Mouse (Mus musculus): ENCODE data around the gene Hoxd8. TPM values are rescaled to one million over a fixed set of nuclear protein-coding genes. Genes with fewer than 3 reads are reported as not detected.

The Hoxd8 gene
- total RNA-seq, 1 experiment, result 1.2 TPM

DNA sequence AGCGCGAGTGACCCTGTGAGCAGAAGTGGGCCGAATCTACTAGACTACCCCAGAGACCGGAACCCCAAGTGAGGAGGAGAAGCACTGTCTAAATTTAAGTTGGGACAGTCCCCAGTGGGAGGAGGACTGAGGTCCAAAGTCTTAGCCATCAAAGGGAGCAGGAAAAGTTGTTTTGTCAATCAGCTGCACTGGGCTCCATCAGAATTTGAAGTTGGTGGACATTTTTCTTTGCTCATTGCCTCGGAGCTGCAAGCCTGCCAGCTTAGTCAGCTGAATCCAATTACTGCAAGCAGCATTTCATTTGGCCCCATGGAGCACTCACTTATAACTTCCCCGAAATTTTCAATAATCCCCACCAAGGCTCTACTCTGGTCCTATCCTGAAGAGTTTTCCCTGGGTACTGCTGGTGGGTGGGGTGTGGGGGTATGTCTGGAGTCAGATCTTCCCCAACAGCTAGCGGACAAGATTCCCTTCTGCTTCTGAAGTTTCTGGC is 33.2 kb downstream of the Hoxd8 start:
- no peak overlapping the region for H3K4me3 ChIP-seq (ENCODE audit: insufficient read depth in 1 of 2, low read depth in 1 of 2, low read length in 2 of 2, poor library complexity in 1 of 2, severe bottlenecking in 1 of 2)
- H3K36me3 ChIP-seq (ENCODE audit: control insufficient read depth, insufficient read depth, low read length, poor library complexity, severe bottlenecking), result no peaks in the 10 kb centered on the region
- no peak for DNase-seq (ENCODE audit: low read depth, low spot score)
- no peaks in the 10 kb centered on the region for H3K9me3 ChIP-seq (ENCODE audit: control insufficient read depth, insufficient read depth, low read depth, low read length)
- H3K9ac ChIP-seq (ENCODE audit: insufficient read depth, low read depth, low read length, poor library complexity, severe bottlenecking), result no peak overlapping the region
- no peak for TF ChIP-seq HCFC1 (IDR thresholded peaks at IDR 0.05; ENCODE audit: borderline replicate concordance, insufficient read depth, low read length)
- no peak for TF ChIP-seq CHD2 (IDR thresholded peaks at IDR 0.05; ENCODE audit: low read depth, low read length)
- no peak for TF ChIP-seq ZC3H11A (IDR thresholded peaks at IDR 0.05; ENCODE audit: borderline replicate concordance, low read depth, low read length)
- no peak for TF ChIP-seq ZNF384 (IDR thresholded peaks at IDR 0.05; ENCODE audit: low read depth, low read length)
- TF ChIP-seq MAFK (IDR thresholded peaks at IDR 0.05; ENCODE audit: insufficient read depth, low read depth, low read length), result no peak
- in situ Hi-C loops (cut with MboI; ENCODE audit: low sequenced_read_pairs in 2 of 2, unreplicated experiment in 2 of 2), result loop anchor here in 1 of 2 experiments (5.0 kb wide), 1 partner anchor 45 kb away; the partner anchor contains the start of gene Hoxd10
- peaks cover 0 to 2% of the 10 kb centered on the region in 2 experiments; a peak in 1 of 4 replicates for H3K4me1 ChIP-seq (ENCODE audit: control insufficient read depth in 2 of 2, insufficient read depth in 2 of 2, low read length in 2 of 2, poor library complexity in 1 of 2)
- H3K27ac ChIP-seq (ENCODE audit: insufficient read depth, low read depth, low read length, poor library complexity, severe bottlenecking), result no peak overlapping the region

DNA sequence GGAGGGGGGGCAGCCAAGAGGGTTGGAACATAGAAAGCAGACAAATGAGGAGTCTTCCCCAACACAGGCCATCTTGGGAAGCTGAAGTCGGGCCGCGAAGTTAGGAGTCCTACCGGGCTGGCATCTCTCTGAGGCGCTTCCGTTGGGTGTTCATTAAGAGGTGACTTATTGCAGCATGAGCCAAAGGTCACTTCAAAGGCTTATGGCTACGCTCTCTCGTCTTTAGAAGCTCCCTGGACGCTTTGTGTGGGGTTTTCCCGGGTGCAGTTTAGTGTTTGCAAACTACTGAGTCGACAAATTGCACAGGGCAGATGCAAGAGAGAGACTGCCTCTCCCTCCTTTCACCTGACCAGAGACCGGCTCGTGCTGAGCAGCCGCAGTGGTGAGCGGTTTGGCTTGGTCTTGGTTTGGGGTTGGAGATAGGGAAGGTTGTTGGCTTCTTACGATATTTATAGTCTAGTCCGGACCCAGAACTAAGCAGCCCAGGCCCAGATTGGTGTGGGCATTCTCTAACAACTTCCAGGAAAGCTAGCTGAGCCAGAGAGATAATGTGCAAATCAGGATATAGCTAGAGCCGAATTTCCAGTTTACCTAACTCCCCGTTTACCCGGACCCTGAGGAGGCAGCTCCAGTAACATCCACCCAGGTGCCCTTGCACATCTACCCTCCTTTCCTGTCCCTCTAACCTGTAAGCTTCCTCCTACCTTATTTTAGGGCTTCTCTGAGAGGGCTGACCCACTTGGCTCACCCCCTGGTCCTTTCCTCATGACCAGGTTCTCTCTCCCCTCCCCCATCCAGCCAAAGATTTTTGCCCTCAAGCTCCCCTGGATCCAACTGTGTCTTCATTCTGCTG is 34.4 kb downstream of the Hoxd8 start:
- no peak for TF ChIP-seq CHD2 (IDR thresholded peaks at IDR 0.05; ENCODE audit: low read depth, low read length)
- no peak for TF ChIP-seq MAFK (IDR thresholded peaks at IDR 0.05; ENCODE audit: insufficient read depth, low read depth, low read length)
- no peak for TF ChIP-seq ZC3H11A (IDR thresholded peaks at IDR 0.05; ENCODE audit: borderline replicate concordance, low read depth, low read length)
- TF ChIP-seq ZNF384 (IDR thresholded peaks at IDR 0.05; ENCODE audit: low read depth, low read length), result no peak
- no peak for TF ChIP-seq HCFC1 (IDR thresholded peaks at IDR 0.05; ENCODE audit: borderline replicate concordance, insufficient read depth, low read length)
- DNase-seq (ENCODE audit: low read depth, low spot score), result no peak
- in situ Hi-C loops (cut with MboI; ENCODE audit: low sequenced_read_pairs in 2 of 2, unreplicated experiment in 2 of 2), result loop anchor here in 1 of 2 experiments (5.0 kb wide), 1 partner anchor 47 kb away; the partner anchor contains the start of gene Hoxd10
- Histone ChIP-seq H3K36me3 (ENCODE audit: control insufficient read depth, insufficient read depth, low read length, poor library complexity, severe bottlenecking) (no peaks in the 10 kb centered on the region), H3K27ac (ENCODE audit: insufficient read depth, low read depth, low read length, poor library complexity, severe bottlenecking) (no peak overlapping the region), H3K4me1 (ENCODE audit: control insufficient read depth in 2 of 2, insufficient read depth in 2 of 2, low read length in 2 of 2, poor library complexity in 1 of 2) (peaks cover 0 to 2% of the 10 kb centered on the region in 2 experiments; a peak in 1 of 4 replicates), H3K9ac (ENCODE audit: insufficient read depth, low read depth, low read length, poor library complexity, severe bottlenecking) (no peak overlapping the region), H3K9me3 (ENCODE audit: control insufficient read depth, insufficient read depth, low read depth, low read length) (no peaks in the 10 kb centered on the region), H3K4me3 (ENCODE audit: insufficient read depth in 1 of 2, low read depth in 1 of 2, low read length in 2 of 2, poor library complexity in 1 of 2, severe bottlenecking in 1 of 2) (no peak overlapping the region)

DNA sequence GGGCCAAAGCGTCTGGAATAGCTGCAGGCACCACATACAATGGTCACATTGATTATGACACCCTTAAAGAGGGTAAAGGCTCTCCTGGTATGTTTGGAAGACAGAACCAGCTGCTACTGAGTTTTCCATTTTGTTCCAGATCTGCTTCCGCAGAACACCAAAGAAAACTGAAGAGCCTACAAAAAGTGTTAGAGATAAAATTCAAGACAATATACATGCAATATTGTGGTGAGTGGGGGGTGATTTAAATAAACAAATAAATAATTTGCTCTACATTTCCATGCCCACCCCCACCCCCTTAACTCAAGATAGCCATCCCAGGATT is 35.0 kb downstream of the Hoxd8 start:
- H3K4me1 ChIP-seq (ENCODE audit: control insufficient read depth in 2 of 2, insufficient read depth in 2 of 2, low read length in 2 of 2, poor library complexity in 1 of 2), result peaks cover 0 to 2% of the 10 kb centered on the region in 2 experiments; a peak in 1 of 4 replicates
- no peak overlapping the region for H3K27ac ChIP-seq (ENCODE audit: insufficient read depth, low read depth, low read length, poor library complexity, severe bottlenecking)
- no peak overlapping the region for H3K4me3 ChIP-seq (ENCODE audit: insufficient read depth in 1 of 2, low read depth in 1 of 2, low read length in 2 of 2, poor library complexity in 1 of 2, severe bottlenecking in 1 of 2)
- in situ Hi-C loops (cut with MboI; ENCODE audit: low sequenced_read_pairs in 2 of 2, unreplicated experiment in 2 of 2), result loop anchor here in 1 of 2 experiments (5.0 kb wide), 1 partner anchor 47 kb away; the partner anchor contains the start of gene Hoxd10
- DNase-seq (ENCODE audit: low read depth, low spot score), result no peak
- H3K36me3 ChIP-seq (ENCODE audit: control insufficient read depth, insufficient read depth, low read length, poor library complexity, severe bottlenecking), result no peaks in the 10 kb centered on the region
- TF ChIP-seq MAFK (IDR thresholded peaks at IDR 0.05; ENCODE audit: insufficient read depth, low read depth, low read length) (no peak), ZNF384 (IDR thresholded peaks at IDR 0.05; ENCODE audit: low read depth, low read length) (no peak), CHD2 (IDR thresholded peaks at IDR 0.05; ENCODE audit: low read depth, low read length) (no peak), HCFC1 (IDR thresholded peaks at IDR 0.05; ENCODE audit: borderline replicate concordance, insufficient read depth, low read length) (no peak), ZC3H11A (IDR thresholded peaks at IDR 0.05; ENCODE audit: borderline replicate concordance, low read depth, low read length) (no peak)
- H3K9me3 ChIP-seq (ENCODE audit: control insufficient read depth, insufficient read depth, low read depth, low read length), result no peaks in the 10 kb centered on the region
- no peak overlapping the region for H3K9ac ChIP-seq (ENCODE audit: insufficient read depth, low read depth, low read length, poor library complexity, severe bottlenecking)

DNA sequence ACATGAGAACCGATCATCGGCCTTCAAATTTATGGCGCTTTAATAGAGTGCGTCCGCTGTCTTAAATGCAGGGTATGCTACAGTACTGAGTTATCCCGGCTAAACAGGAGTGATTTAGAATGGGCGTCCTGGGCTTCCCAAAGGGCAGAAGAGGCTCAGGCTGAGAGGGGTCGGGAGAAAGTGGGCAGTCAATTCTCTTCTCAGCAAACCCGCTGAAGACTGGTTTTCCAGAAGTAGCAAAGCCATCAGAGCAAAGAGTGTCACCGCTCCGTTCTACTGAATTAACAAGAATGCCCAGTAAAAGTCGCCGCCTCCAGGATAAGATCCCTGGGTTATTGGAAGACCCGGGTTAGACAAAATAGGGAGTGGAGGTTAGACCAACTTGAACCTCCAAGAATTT is 35.5 kb downstream of the Hoxd8 start:
- no peak for TF ChIP-seq ZNF384 (IDR thresholded peaks at IDR 0.05; ENCODE audit: low read depth, low read length)
- no peak for TF ChIP-seq HCFC1 (IDR thresholded peaks at IDR 0.05; ENCODE audit: borderline replicate concordance, insufficient read depth, low read length)
- no peak for TF ChIP-seq ZC3H11A (IDR thresholded peaks at IDR 0.05; ENCODE audit: borderline replicate concordance, low read depth, low read length)
- no peak for TF ChIP-seq MAFK (IDR thresholded peaks at IDR 0.05; ENCODE audit: insufficient read depth, low read depth, low read length)
- no peak for TF ChIP-seq CHD2 (IDR thresholded peaks at IDR 0.05; ENCODE audit: low read depth, low read length)
- in situ Hi-C loops (cut with MboI; ENCODE audit: low sequenced_read_pairs in 2 of 2, unreplicated experiment in 2 of 2), result loop anchor here (5.0 to 10.0 kb wide), 2 partner anchors 48 to 55 kb away; partner anchors contain the start of gene Hoxd10 (in 1 of the 2)
- no peak for DNase-seq (ENCODE audit: low read depth, low spot score)
- Histone ChIP-seq H3K4me1 (ENCODE audit: control insufficient read depth in 2 of 2, insufficient read depth in 2 of 2, low read length in 2 of 2, poor library complexity in 1 of 2) (peaks cover 0 to 2% of the 10 kb centered on the region in 2 experiments; a peak in 1 of 4 replicates), H3K4me3 (ENCODE audit: insufficient read depth in 1 of 2, low read depth in 1 of 2, low read length in 2 of 2, poor library complexity in 1 of 2, severe bottlenecking in 1 of 2) (no peak overlapping the region), H3K9ac (ENCODE audit: insufficient read depth, low read depth, low read length, poor library complexity, severe bottlenecking) (no peak overlapping the region), H3K36me3 (ENCODE audit: control insufficient read depth, insufficient read depth, low read length, poor library complexity, severe bottlenecking) (no peaks in the 10 kb centered on the region), H3K9me3 (ENCODE audit: control insufficient read depth, insufficient read depth, low read depth, low read length) (no peaks in the 10 kb centered on the region), H3K27ac (ENCODE audit: insufficient read depth, low read depth, low read length, poor library complexity, severe bottlenecking) (no peak overlapping the region)

All from ES-E14 (cell line).